Mouse (Mus musculus) testis, postnatal 10 days (tissue): ENCODE data around the gene Macrod1.

Experiments used
- DNase-seq: peaks from one replicate; pipeline ENCODE4 v3.0.0; 2021; ENCODE audit warnings: low spot score

Macrod1 gene

GRCm38 (mm10) chr19:7083035-7083794, 26.6 kb downstream of the Macrod1 start:
- DNase-seq = no peak

GRCm38 (mm10) chr19:7084734-7085133, 28.1 kb downstream of the Macrod1 start:
- no peak for DNase-seq

- no peak for DNase-seq
Observed at GRCm38 (mm10) chr19:7088558-7088957, 31.9 kb downstream of the Macrod1 start.

- DNase-seq = no peak
Observed at GRCm38 (mm10) chr19:7089050-7089449, 32.4 kb downstream of the Macrod1 start.

GRCm38 (mm10) chr19:7089842-7090251, 33.2 kb downstream of the Macrod1 start:
- no peak for DNase-seq

GRCm38 (mm10) chr19:7090369-7091064, 33.9 kb downstream of the Macrod1 start:
- no peak for DNase-seq

- no peak for DNase-seq
Observed at GRCm38 (mm10) chr19:7091448-7092050, 34.9 kb downstream of the Macrod1 start.

- DNase-seq = no peak
Observed at GRCm38 (mm10) chr19:7092756-7093155, 36.1 kb downstream of the Macrod1 start.

- no peak for DNase-seq
Observed at GRCm38 (mm10) chr19:7099620-7100155, 43.1 kb downstream of the Macrod1 start.

- no peak for DNase-seq
Observed at GRCm38 (mm10) chr19:7102039-7102438, 45.4 kb downstream of the Macrod1 start.

- DNase-seq = no peak
Observed at GRCm38 (mm10) chr19:7103349-7103992, 46.9 kb downstream of the Macrod1 start.

- peak; percentile 66 for DNase-seq
Observed at GRCm38 (mm10) chr19:7103993-7104401, 47.4 kb downstream of the Macrod1 start.

GRCm38 (mm10) chr19:7105544-7105943, 48.9 kb downstream of the Macrod1 start, which contains the start of gene Flrt1:
TSS of gene Flrt1 (minus strand) at chr19:7105729.
- no peak for DNase-seq

GRCm38 (mm10) chr19:7106566-7106965, 50.0 kb downstream of the Macrod1 start:
- no peak for DNase-seq

- no peak for DNase-seq
Observed at GRCm38 (mm10) chr19:7107174-7107573, 50.6 kb downstream of the Macrod1 start.

GRCm38 (mm10) chr19:7108114-7108905, 51.7 kb downstream of the Macrod1 start:
- DNase-seq = no peak

- DNase-seq = no peak
Observed at GRCm38 (mm10) chr19:7110097-7110496, 53.5 kb downstream of the Macrod1 start.

GRCm38 (mm10) chr19:7110875-7111274, 54.3 kb downstream of the Macrod1 start:
- no peak for DNase-seq

- DNase-seq = no peak
Observed at GRCm38 (mm10) chr19:7111309-7111708, 54.7 kb downstream of the Macrod1 start.

- DNase-seq = no peak
Observed at GRCm38 (mm10) chr19:7111710-7112109, 55.1 kb downstream of the Macrod1 start.

GRCm38 (mm10) chr19:7112628-7113027, 56.0 kb downstream of the Macrod1 start:
- DNase-seq = no peak
